Mouse (Mus musculus) heart, embryonic 14.5 days (tissue): ENCODE data around the gene Gfod2. TPM values are rescaled to one million over a fixed set of nuclear protein-coding genes. Genes with fewer than 3 reads are reported as not detected.

Experiments used
- ATAC-seq: fragments of 200-750 bp; cut with Nextera tagmentation; 2 replicates; pipeline ENCODE4 v1.8.0; 2017; ENCODE audit warnings: low read depth, moderate TSS enrichment; ENCODE audit not compliant: insufficient number of reproducible peaks, insufficient read depth, low FRiP score
- H3K27ac ChIP-seq, 2 experiments: fragments of 200-500 bp in 1 of 2; fragments of 300-500 bp in 1 of 2; sonication (generic) in 1 of 2; replicated peaks in 1 of 2; 2 replicates each; pipeline ENCODE4 v1.5.1; 2012 to 2014; ENCODE audit warnings: low read depth in 2 of 2, low read length in 2 of 2, control low read depth in 1 of 2, mild to moderate bottlenecking in 1 of 2, mixed read lengths in 1 of 2; ENCODE audit not compliant: control insufficient read depth in 1 of 2, insufficient read depth in 1 of 2
- H3K27me3 ChIP-seq: fragments of 300-500 bp; sonication (generic); 2 replicates; pipeline ENCODE4 v1.6.1; 2014; ENCODE audit warnings: mild to moderate bottlenecking, low read length, control low read depth; ENCODE audit not compliant: control insufficient read depth, insufficient read depth
- H3K36me3 ChIP-seq: fragments of 300-500 bp; sonication (generic); 2 replicates; pipeline ENCODE4 v1.6.1; 2014; ENCODE audit warnings: mild to moderate bottlenecking, control low read depth, low read length, mixed read lengths; ENCODE audit not compliant: control insufficient read depth, insufficient read depth
- H3K4me1 ChIP-seq, 2 experiments: fragments of 200-500 bp in 1 of 2; fragments of 300-500 bp in 1 of 2; sonication (generic) in 1 of 2; 2 replicates each; pipeline ENCODE4 v1.6.1; 2012 to 2014; ENCODE audit warnings: low read length in 2 of 2, control low read depth in 1 of 2, mixed read lengths in 1 of 2; ENCODE audit not compliant: control insufficient read depth in 2 of 2, insufficient read depth in 2 of 2
- H3K4me2 ChIP-seq: fragments of 300-500 bp; sonication (generic); 2 replicates; pipeline ENCODE4 v1.6.1; 2014; ENCODE audit warnings: mild to moderate bottlenecking, low read length
- H3K4me3 ChIP-seq, 2 experiments: fragments of 200-500 bp in 1 of 2; fragments of 300-500 bp in 1 of 2; sonication (generic) in 1 of 2; 2 replicates each; pipeline ENCODE4 v1.5.1; 2012 to 2014; ENCODE audit warnings: low read length in 2 of 2, mild to moderate bottlenecking in 2 of 2, control low read depth in 1 of 2, low read depth in 1 of 2, moderate library complexity in 1 of 2; ENCODE audit not compliant: control insufficient read depth in 1 of 2, insufficient read depth in 1 of 2
- H3K9ac ChIP-seq: fragments of 300-500 bp; sonication (generic); 2 replicates; pipeline ENCODE4 v1.6.1; 2014; ENCODE audit warnings: mild to moderate bottlenecking, low read length
- H3K9me3 ChIP-seq: fragments of 300-500 bp; sonication (generic); 2 replicates; pipeline ENCODE4 v1.6.1; 2016; ENCODE audit warnings: low read length, control low read depth; ENCODE audit not compliant: control insufficient read depth
- WGBS: fragments of 180-500 bp; shearing (Covaris S2); extraction: QIAGEN DNeasy Blood & Tissue Kit; methylation state at CpG from one replicate; pipeline ENCODE4 v1.1.7; 2014; 5-methylcytosine and 5-hydroxymethylcytosine counted together
- polyA plus RNA-seq: library from polyadenylated mRNA; unstranded; fragments of >200 nt; fragmentation: Nextera tagmentation; extraction: Ambion mirVana; gene quantifications from 2 replicates; pipeline ENCODE4 v1.2.1, GENCODE M21; 2014

Gene Gfod2
- polyA plus RNA-seq, 1 experiment from 2014 or later, result 6.8 TPM

- Histone ChIP-seq H3K9ac (peak overlapping the region; percentile 34), H3K4me3 (peak overlapping the region; percentile 45 to 46), H3K9me3 (peaks cover 4% of the 10 kb centered on the region; the same call in 1 of the 2 replicates), H3K36me3 (peaks cover 25% of the 10 kb centered on the region), H3K4me1 (peaks cover 5% of the 10 kb centered on the region in 2 experiments; a peak in 2 of 4 replicates), H3K4me2 (peak overlapping the region; percentile 93), H3K27ac (no peak overlapping the region), H3K27me3 (peaks cover 16% of the 10 kb centered on the region)
- WGBS, result 9% methylated on average over 40 of the region's 40 CpGs
- no peak for ATAC-seq
Observed at GRCm38 (mm10) chr8:105694051-105694799, 64.2 kb downstream of the Gfod2 start.

- peaks cover 21% of the 10 kb centered on the region for H3K36me3 ChIP-seq
- WGBS, result 5% methylated on average over 30 of the region's 30 CpGs
- peaks cover 19% of the 10 kb centered on the region for H3K27me3 ChIP-seq
- H3K4me3 ChIP-seq, result peak overlapping the region; percentile 45 to 46
- ATAC-seq, result no peak
- H3K4me2 ChIP-seq, result peak overlapping the region; percentile 93
- H3K27ac ChIP-seq, result no peak overlapping the region
- peaks cover 5% of the 10 kb centered on the region in 2 experiments; a peak in 2 of 4 replicates for H3K4me1 ChIP-seq
- peak overlapping the region; percentile 34; the same call in 1 of the 2 replicates for H3K9ac ChIP-seq
- peaks cover 4% of the 10 kb centered on the region; the same call in 1 of the 2 replicates for H3K9me3 ChIP-seq
Observed at GRCm38 (mm10) chr8:105693648-105694047, 64.8 kb downstream of the Gfod2 start.

GRCm38 (mm10) chr8:105692449-105693182 lies 65.8 kb downstream of the Gfod2 start:
- H3K9me3 ChIP-seq, result peaks cover 4% of the 10 kb centered on the region; the same call in 1 of the 2 replicates
- no peak overlapping the region for H3K4me2 ChIP-seq
- H3K27me3 ChIP-seq, result peaks cover 19% of the 10 kb centered on the region
- no peak for ATAC-seq
- H3K9ac ChIP-seq, result no peak overlapping the region
- H3K36me3 ChIP-seq, result peaks cover 10% of the 10 kb centered on the region
- peaks cover 5 to 11% of the 10 kb centered on the region in 2 experiments; a peak in 2 of 4 replicates for H3K4me1 ChIP-seq
- no peak overlapping the region for H3K4me3 ChIP-seq
- no peak overlapping the region for H3K27ac ChIP-seq
- 87% methylated on average over 11 of the region's 11 CpGs for WGBS

GRCm38 (mm10) chr8:105690978-105691377 lies 67.5 kb downstream of the Gfod2 start:
- no peaks in the 10 kb centered on the region for H3K36me3 ChIP-seq
- H3K9ac ChIP-seq, result no peak overlapping the region
- no peak overlapping the region for H3K4me3 ChIP-seq
- 72% methylated on average over 14 of the region's 14 CpGs for WGBS
- no peak overlapping the region for H3K27ac ChIP-seq
- H3K4me1 ChIP-seq, result peaks cover 5 to 12% of the 10 kb centered on the region in 2 experiments; a peak in 2 of 4 replicates
- no peak overlapping the region for H3K4me2 ChIP-seq
- peaks cover 19% of the 10 kb centered on the region for H3K27me3 ChIP-seq
- ATAC-seq, result no peak
- H3K9me3 ChIP-seq, result peaks cover 4% of the 10 kb centered on the region; the same call in 1 of the 2 replicates

GRCm38 (mm10) chr8:105689983-105690360 lies 68.5 kb downstream of the Gfod2 start:
- Histone ChIP-seq H3K4me1 (peaks cover 5 to 15% of the 10 kb centered on the region in 2 experiments; a peak in 2 of 4 replicates), H3K27ac (no peak overlapping the region), H3K9ac (no peak overlapping the region), H3K4me3 (no peak overlapping the region), H3K4me2 (no peak overlapping the region), H3K9me3 (peaks cover 4% of the 10 kb centered on the region; the same call in 1 of the 2 replicates), H3K27me3 (peaks cover 17% of the 10 kb centered on the region), H3K36me3 (no peaks in the 10 kb centered on the region)
- 82% methylated on average over 9 of the region's 9 CpGs for WGBS
- ATAC-seq, result no peak

GRCm38 (mm10) chr8:105689256-105689982 lies 69.0 kb downstream of the Gfod2 start:
- WGBS, result 52% methylated on average over 34 of the region's 35 CpGs
- Histone ChIP-seq H3K9ac (no peak overlapping the region), H3K9me3 (peaks cover 4% of the 10 kb centered on the region; the same call in 1 of the 2 replicates), H3K4me3 (no peak overlapping the region), H3K4me1 (peaks cover 5 to 15% of the 10 kb centered on the region in 2 experiments; a peak in 2 of 4 replicates), H3K27me3 (peaks cover 15% of the 10 kb centered on the region), H3K4me2 (no peak overlapping the region), H3K36me3 (peaks cover 2% of the 10 kb centered on the region), H3K27ac (no peak overlapping the region)
- ATAC-seq, result no peak

GRCm38 (mm10) chr8:105688242-105688752 lies 70.2 kb downstream of the Gfod2 start:
- H3K36me3 ChIP-seq, result peaks cover 13% of the 10 kb centered on the region
- H3K9ac ChIP-seq, result no peak overlapping the region
- peaks cover 4% of the 10 kb centered on the region; the same call in 1 of the 2 replicates for H3K9me3 ChIP-seq
- H3K4me2 ChIP-seq, result no peak overlapping the region
- no peak for ATAC-seq
- H3K4me1 ChIP-seq, result peaks cover 0 to 10% of the 10 kb centered on the region in 2 experiments; a peak in 1 of 4 replicates
- no peak overlapping the region for H3K4me3 ChIP-seq
- H3K27me3 ChIP-seq, result peaks cover 15% of the 10 kb centered on the region
- no peak overlapping the region for H3K27ac ChIP-seq
- WGBS, result 32% methylated on average over 14 of the region's 14 CpGs
